Mouse (Mus musculus): ENCODE measurements around the gene Hypk. TPM values are rescaled to one million over a fixed set of nuclear protein-coding genes. Genes with fewer than 3 reads are reported as not detected.
"Not testable (repeated sequence)": the region's sequence is repeated elsewhere in the genome, so short reads cannot be mapped to it uniquely, and the experiment has no call there.

Hypk gene
- polyA plus RNA-seq, 1 experiment from 2014 or later = 157 TPM

- peak overlapping the region; percentile 96 for H3K9ac ChIP-seq (replicated peaks; ENCODE audit: low read length)
- peak overlapping the region; percentile 98 for H3K4me3 ChIP-seq (ENCODE audit: low read depth, low read length)
- DNase-seq (ENCODE audit: low spot score) = no peak
- WGBS = under 1% methylated on average over 49 of the region's 54 CpGs
- no peaks in the 10 kb centered on the region for H3K9me3 ChIP-seq (replicated peaks; ENCODE audit: control insufficient read depth, low read length)
- H3K4me2 ChIP-seq (ENCODE audit: low read depth, low read length) = peak overlapping the region; percentile 65
- H3K27me3 ChIP-seq (ENCODE audit: control insufficient read depth, insufficient read depth, low read length) = no peaks in the 10 kb centered on the region
- no peaks in the 10 kb centered on the region; the same call in 1 of the 2 replicates for H3K36me3 ChIP-seq (replicated peaks; ENCODE audit: control insufficient read depth, insufficient read depth, low read depth, low read length)
- ATAC-seq (replicated peaks; ENCODE audit: insufficient number of reproducible peaks, low FRiP score, low TSS enrichment, low read depth) = peak; percentile 68
- peak overlapping the region; percentile 77 for H3K27ac ChIP-seq (replicated peaks; ENCODE audit: low read depth, low read length)
- H3K4me1 ChIP-seq (ENCODE audit: control insufficient read depth, insufficient read depth, low read length) = no peaks in the 10 kb centered on the region
These were observed 3.5 kb upstream of the Hypk start for GRCm38 (mm10) chr2:121449545-121450011.

GRCm38 (mm10) chr2:121450093-121450492 is 3.0 kb upstream of the Hypk start:
- Histone ChIP-seq H3K27ac (replicated peaks; ENCODE audit: low read depth, low read length) (peak overlapping the region; percentile 77; the same call in 1 of the 2 replicates), H3K27me3 (ENCODE audit: control insufficient read depth, insufficient read depth, low read length) (no peaks in the 10 kb centered on the region), H3K4me1 (ENCODE audit: control insufficient read depth, insufficient read depth, low read length) (no peaks in the 10 kb centered on the region), H3K9me3 (replicated peaks; ENCODE audit: control insufficient read depth, low read length) (no peaks in the 10 kb centered on the region), H3K4me3 (ENCODE audit: low read depth, low read length) (peak overlapping the region; percentile 98), H3K4me2 (ENCODE audit: low read depth, low read length) (peak overlapping the region; percentile 65), H3K9ac (replicated peaks; ENCODE audit: low read length) (peak overlapping the region; percentile 96), H3K36me3 (replicated peaks; ENCODE audit: control insufficient read depth, insufficient read depth, low read depth, low read length) (no peaks in the 10 kb centered on the region; the same call in 1 of the 2 replicates)
- no peak for ATAC-seq (replicated peaks; ENCODE audit: insufficient number of reproducible peaks, low FRiP score, low TSS enrichment, low read depth)
- no peak for DNase-seq (ENCODE audit: low spot score)
- WGBS = 5% methylated on average over 7 of the region's 7 CpGs

- Histone ChIP-seq H3K4me2 (ENCODE audit: low read depth, low read length) (no peak overlapping the region), H3K27ac (replicated peaks; ENCODE audit: low read depth, low read length) (no peak overlapping the region), H3K9me3 (replicated peaks; ENCODE audit: control insufficient read depth, low read length) (no peaks in the 10 kb centered on the region), H3K4me1 (ENCODE audit: control insufficient read depth, insufficient read depth, low read length) (no peaks in the 10 kb centered on the region), H3K4me3 (ENCODE audit: low read depth, low read length) (no peak overlapping the region), H3K9ac (replicated peaks; ENCODE audit: low read length) (no peak overlapping the region), H3K36me3 (replicated peaks; ENCODE audit: control insufficient read depth, insufficient read depth, low read depth, low read length) (no peaks in the 10 kb centered on the region; the same call in 1 of the 2 replicates), H3K27me3 (ENCODE audit: control insufficient read depth, insufficient read depth, low read length) (no peaks in the 10 kb centered on the region)
- DNase-seq (ENCODE audit: low spot score) (no peak), ATAC-seq (replicated peaks; ENCODE audit: insufficient number of reproducible peaks, low FRiP score, low TSS enrichment, low read depth) (no peak)
- 90% methylated on average over 4 of the region's 4 CpGs for WGBS
These were observed 729 bp upstream of the Hypk start for GRCm38 (mm10) chr2:121452361-121452760.

- no peak for ATAC-seq (replicated peaks; ENCODE audit: insufficient number of reproducible peaks, low FRiP score, low TSS enrichment, low read depth)
- no peaks in the 10 kb centered on the region for H3K4me1 ChIP-seq (ENCODE audit: control insufficient read depth, insufficient read depth, low read length)
- WGBS = 90% methylated on average over 6 of the region's 6 CpGs
These were observed 827 bp downstream of the Hypk start for GRCm38 (mm10) chr2:121453917-121454316.

GRCm38 (mm10) chr2:121455534-121455933 is 2.4 kb downstream of the Hypk start:
- no peak for DNase-seq (ENCODE audit: low spot score)
- Histone ChIP-seq H3K9me3 (replicated peaks; ENCODE audit: control insufficient read depth, low read length) (no peaks in the 10 kb centered on the region), H3K9ac (replicated peaks; ENCODE audit: low read length) (no peak overlapping the region), H3K36me3 (replicated peaks; ENCODE audit: control insufficient read depth, insufficient read depth, low read depth, low read length) (no peaks in the 10 kb centered on the region; the same call in 1 of the 2 replicates), H3K4me2 (ENCODE audit: low read depth, low read length) (no peak overlapping the region), H3K27ac (replicated peaks; ENCODE audit: low read depth, low read length) (no peak overlapping the region), H3K27me3 (ENCODE audit: control insufficient read depth, insufficient read depth, low read length) (no peaks in the 10 kb centered on the region), H3K4me1 (ENCODE audit: control insufficient read depth, insufficient read depth, low read length) (no peaks in the 10 kb centered on the region), H3K4me3 (ENCODE audit: low read depth, low read length) (no peak overlapping the region)
- WGBS = 78% methylated on average over 5 of the region's 5 CpGs
- no peak for ATAC-seq (replicated peaks; ENCODE audit: insufficient number of reproducible peaks, low FRiP score, low TSS enrichment, low read depth)

More at GRCm38 (mm10) chr2:121453917-121454316, 827 bp downstream of the Hypk start:
- DNase-seq (ENCODE audit: low spot score) = no peak
- Histone ChIP-seq H3K4me3 (ENCODE audit: low read depth, low read length) (no peak overlapping the region), H3K27ac (replicated peaks; ENCODE audit: low read depth, low read length) (no peak overlapping the region), H3K9me3 (replicated peaks; ENCODE audit: control insufficient read depth, low read length) (no peaks in the 10 kb centered on the region), H3K27me3 (ENCODE audit: control insufficient read depth, insufficient read depth, low read length) (no peaks in the 10 kb centered on the region), H3K9ac (replicated peaks; ENCODE audit: low read length) (no peak overlapping the region), H3K4me2 (ENCODE audit: low read depth, low read length) (no peak overlapping the region), H3K36me3 (replicated peaks; ENCODE audit: control insufficient read depth, insufficient read depth, low read depth, low read length) (no peaks in the 10 kb centered on the region; the same call in 1 of the 2 replicates)

- H3K9me3 ChIP-seq (replicated peaks; ENCODE audit: control insufficient read depth, low read length) = no peaks in the 10 kb centered on the region
- DNase-seq (ENCODE audit: low spot score) (peak; percentile 92), ATAC-seq (replicated peaks; ENCODE audit: insufficient number of reproducible peaks, low FRiP score, low TSS enrichment, low read depth) (peak; percentile 85)
- 5% methylated on average over 41 of the region's 41 CpGs for WGBS
- H3K9ac ChIP-seq (replicated peaks; ENCODE audit: low read length) = peak within 1 kb of the TSS; percentile 77
- no peaks in the 10 kb centered on the region for H3K27me3 ChIP-seq (ENCODE audit: control insufficient read depth, insufficient read depth, low read length)
- peak within 1 kb of the TSS; percentile 22; the same call in 1 of the 2 replicates for H3K27ac ChIP-seq (replicated peaks; ENCODE audit: low read depth, low read length)
- H3K4me1 ChIP-seq (ENCODE audit: control insufficient read depth, insufficient read depth, low read length) = no peaks in the 10 kb centered on the region
- peak within 1 kb of the TSS; percentile 78 for H3K4me3 ChIP-seq (ENCODE audit: low read depth, low read length)
- H3K36me3 ChIP-seq (replicated peaks; ENCODE audit: control insufficient read depth, insufficient read depth, low read depth, low read length) = no peaks in the 10 kb centered on the region; the same call in 1 of the 2 replicates
- H3K4me2 ChIP-seq (ENCODE audit: low read depth, low read length) = peak within 1 kb of the TSS; percentile 61
These were observed 3.9 kb downstream of the Hypk start, which contains the start of gene Serinc4 for GRCm38 (mm10) chr2:121456692-121457642. Serinc4 (minus strand) TSS chr2:121456781.

- Histone ChIP-seq H3K27me3 (ENCODE audit: control insufficient read depth, insufficient read depth, low read length) (no peaks in the 10 kb centered on the region), H3K27ac (replicated peaks; ENCODE audit: low read depth, low read length) (no peak overlapping the region)
- 73% methylated on average over 2 of the region's 2 CpGs for WGBS
These were observed 7.0 kb downstream of the Hypk start for GRCm38 (mm10) chr2:121460071-121460470.

GRCm38 (mm10) chr2:121468982-121469381 is 15.9 kb downstream of the Hypk start:
- not testable (repeated sequence) for ATAC-seq (replicated peaks; ENCODE audit: insufficient number of reproducible peaks, low FRiP score, low TSS enrichment, low read depth); H3K4me2 ChIP-seq (ENCODE audit: low read depth, low read length); H3K27ac ChIP-seq (replicated peaks; ENCODE audit: low read depth, low read length); H3K27me3 ChIP-seq (ENCODE audit: control insufficient read depth, insufficient read depth, low read length); DNase-seq (ENCODE audit: low spot score); H3K4me1 ChIP-seq (ENCODE audit: control insufficient read depth, insufficient read depth, low read length); H3K36me3 ChIP-seq (replicated peaks; ENCODE audit: control insufficient read depth, insufficient read depth, low read depth, low read length); H3K4me3 ChIP-seq (ENCODE audit: low read depth, low read length); H3K9me3 ChIP-seq (replicated peaks; ENCODE audit: control insufficient read depth, low read length); H3K9ac ChIP-seq (replicated peaks; ENCODE audit: low read length)
- WGBS = 74% methylated on average over 2 of the region's 6 CpGs

More at GRCm38 (mm10) chr2:121460071-121460470, 7.0 kb downstream of the Hypk start:
- ATAC-seq (replicated peaks; ENCODE audit: insufficient number of reproducible peaks, low FRiP score, low TSS enrichment, low read depth) (no peak), DNase-seq (ENCODE audit: low spot score) (no peak)
- H3K4me3 ChIP-seq (ENCODE audit: low read depth, low read length) = no peak overlapping the region
- H3K9ac ChIP-seq (replicated peaks; ENCODE audit: low read length) = no peak overlapping the region
- no peaks in the 10 kb centered on the region for H3K36me3 ChIP-seq (replicated peaks; ENCODE audit: control insufficient read depth, insufficient read depth, low read depth, low read length)
- H3K9me3 ChIP-seq (replicated peaks; ENCODE audit: control insufficient read depth, low read length) = no peaks in the 10 kb centered on the region
- H3K4me2 ChIP-seq (ENCODE audit: low read depth, low read length) = no peak overlapping the region
- no peaks in the 10 kb centered on the region for H3K4me1 ChIP-seq (ENCODE audit: control insufficient read depth, insufficient read depth, low read length)

Measured in embryonic facial prominence, embryonic 11.5 days (tissue).